Mouse (Mus musculus) left cerebral cortex, adult 8-10 months (tissue): Measurements from ENCODE around the gene Supt6. TPM values are rescaled to one million over a fixed set of nuclear protein-coding genes. Genes with fewer than 3 reads are reported as not detected.
"Not testable (repeated sequence)": the region's sequence is repeated elsewhere in the genome, so short reads cannot be mapped to it uniquely, and the experiment has no call there.

Source experiments
- DNase-seq, 2 experiments: peaks; one replicate each; pipeline ENCODE4 v3.0.0; 2022; ENCODE audit warnings: low spot score in 2 of 2
- total RNA-seq, 4 experiments: library from RNA; stranded (reverse); gene quantifications; 2 replicates each; pipeline ENCODE4 v1.2.4; 2022

Supt6 gene
- 100 to 1,000 TPM in 2 of 4 experiments, 10 to 100 TPM in 2; 98.7 to 102 (median 100) TPM for total RNA-seq

DNA sequence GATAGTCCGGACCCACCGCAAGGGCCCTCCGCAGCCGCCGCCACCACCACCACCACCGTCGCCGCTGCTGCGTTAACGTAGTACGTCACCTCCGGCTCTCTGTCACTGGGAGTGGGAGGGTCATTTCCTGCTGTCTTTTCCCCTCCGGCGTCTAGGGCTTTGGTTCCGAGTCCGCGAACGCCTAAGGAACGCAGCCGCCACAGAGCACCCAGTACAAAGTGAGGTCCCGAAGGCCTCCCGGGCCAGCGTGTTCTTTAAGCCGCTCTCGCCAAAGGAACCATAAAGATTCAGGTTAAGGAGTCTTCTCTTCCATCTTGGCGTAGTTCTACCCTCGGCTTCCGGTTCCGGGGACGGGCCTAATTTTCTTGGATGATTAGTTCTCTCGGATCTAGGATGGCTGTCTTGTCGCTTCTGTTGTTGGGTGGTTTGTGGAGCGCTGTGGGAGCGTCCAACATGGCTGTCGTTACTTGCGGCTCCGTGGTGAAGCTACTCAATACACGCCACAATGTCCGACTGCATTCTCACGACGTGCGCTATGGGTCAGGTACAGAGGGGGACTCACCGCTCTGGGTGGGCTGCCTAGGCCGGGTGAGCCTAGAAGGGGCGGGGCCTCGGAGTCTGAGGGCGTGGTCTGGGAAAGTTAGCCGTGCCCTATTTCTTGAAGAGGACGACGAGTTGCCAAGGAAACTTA is at the start of gene Supt6, which contains the start of gene Sdf2:
TSS of gene Supt6 (minus strand) at position 361 of the 691 bp plus-strand sequence.
TSS of gene Sdf2 (plus strand) at position 120 of the 691 bp plus-strand sequence.
- DNase-seq: peak; percentile 75 to 84

DNA sequence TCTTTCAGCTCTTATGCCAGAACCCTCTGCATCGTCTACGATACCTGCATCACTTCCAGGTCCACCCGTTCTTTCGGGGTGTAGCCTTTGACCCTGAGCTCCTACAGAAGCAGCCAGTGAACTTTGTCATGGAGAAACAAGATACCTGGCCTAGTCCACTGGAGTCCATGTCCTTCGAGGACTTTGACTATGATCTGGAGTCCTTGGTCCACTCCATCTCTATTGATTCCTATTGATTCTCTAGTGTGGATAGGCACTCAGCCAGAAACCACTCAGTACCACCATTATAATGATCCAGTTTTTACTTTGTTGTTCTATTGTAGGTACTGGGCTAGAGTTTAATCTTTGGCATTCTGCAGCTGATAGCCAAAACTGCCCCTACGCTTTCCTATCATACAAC is 48.8 kb upstream of the Supt6 start:
- no peak for DNase-seq

GRCm38 (mm10) chr11:78290654-78291053 is 44.9 kb upstream of the Supt6 start, which contains the start of gene BC030499:
Gene BC030499, plus strand, starts transcription at chr11:78290841.
- peak; percentile 30 to 45 for DNase-seq

DNA sequence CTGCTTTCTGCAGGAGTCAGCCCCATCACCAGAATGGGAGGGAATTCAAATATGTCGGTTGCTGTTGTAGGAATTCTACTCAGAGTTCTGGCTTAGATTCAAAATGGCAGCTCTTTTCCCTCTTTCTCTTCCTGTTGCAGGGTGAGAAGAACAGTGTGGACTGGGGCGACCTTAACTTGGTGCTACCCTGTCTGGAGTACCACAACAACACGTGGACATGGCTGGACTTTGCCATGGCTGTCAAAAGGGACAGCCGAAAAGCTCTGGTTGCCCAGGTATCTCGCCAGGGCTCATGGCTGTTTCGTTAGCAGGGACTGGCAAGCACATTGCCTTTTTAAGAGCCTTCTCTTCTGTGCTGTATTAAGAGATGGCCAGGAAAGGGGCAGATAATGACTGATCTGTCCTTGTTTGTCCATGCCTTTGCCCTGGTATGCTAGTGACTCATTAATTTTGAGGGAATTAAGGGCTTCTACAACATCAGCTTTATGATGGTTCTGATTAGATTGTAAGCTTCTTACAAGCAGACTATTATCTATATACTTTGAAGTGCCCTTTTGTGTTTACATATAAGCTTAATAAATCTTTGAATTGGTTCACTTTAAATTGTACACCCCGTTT is 43.5 kb upstream of the Supt6 start:
- no peak for DNase-seq

- DNase-seq: no peak
Observed at GRCm38 (mm10) chr11:78279586-78279985, 33.8 kb upstream of the Supt6 start.

- DNase-seq: no peak
Observed at GRCm38 (mm10) chr11:78278853-78279252, 33.1 kb upstream of the Supt6 start.

- not testable (repeated sequence) for DNase-seq
Observed at GRCm38 (mm10) chr11:78276169-78276568, 30.4 kb upstream of the Supt6 start.

GRCm38 (mm10) chr11:78275596-78275995 is 29.8 kb upstream of the Supt6 start:
- DNase-seq: no peak

DNA sequence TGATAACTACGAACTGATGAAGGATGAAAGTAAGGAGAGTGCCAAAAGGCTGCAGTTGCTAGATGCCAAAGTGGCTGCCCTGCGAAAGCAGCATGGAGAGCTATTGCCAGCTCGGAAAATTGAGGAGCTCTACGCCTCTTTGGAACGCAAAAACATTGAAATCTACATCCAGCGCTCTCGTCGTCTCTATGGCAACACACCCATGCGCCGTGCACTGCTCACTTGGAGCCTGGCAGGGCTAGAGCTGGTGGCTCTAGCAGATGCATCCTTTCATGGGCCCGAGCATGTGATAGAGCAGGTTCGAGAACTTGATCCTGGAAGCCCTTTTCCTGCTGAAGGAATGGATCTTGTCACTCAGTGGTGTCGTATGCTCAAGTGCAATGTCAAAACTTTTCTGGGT is 26.2 kb upstream of the Supt6 start:
- peak; percentile 47 to 73 for DNase-seq

DNA sequence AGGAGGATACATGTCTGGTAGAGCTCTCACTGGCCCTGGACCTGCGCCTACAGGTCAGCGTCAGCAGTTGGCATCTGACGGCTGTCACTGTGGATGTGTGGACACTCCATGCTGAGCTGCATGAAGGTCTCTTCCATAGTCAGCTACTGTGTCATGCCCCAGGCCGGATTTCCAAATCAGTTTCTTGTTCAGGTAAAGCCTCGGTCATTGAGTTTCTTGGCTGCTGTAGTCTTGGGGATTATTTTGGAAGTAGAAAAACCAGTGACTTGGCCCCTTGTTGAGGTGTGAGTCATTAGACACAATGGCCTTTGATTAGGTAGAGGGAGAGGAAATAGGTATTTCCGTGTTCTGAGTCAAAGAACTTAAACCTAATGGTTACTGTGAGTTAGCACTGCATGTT is 19.8 kb upstream of the Supt6 start:
- DNase-seq: no peak

GRCm38 (mm10) chr11:78262550-78262949 is 16.8 kb upstream of the Supt6 start:
- DNase-seq: peak in 1 of 2 experiments; percentile 23

DNA sequence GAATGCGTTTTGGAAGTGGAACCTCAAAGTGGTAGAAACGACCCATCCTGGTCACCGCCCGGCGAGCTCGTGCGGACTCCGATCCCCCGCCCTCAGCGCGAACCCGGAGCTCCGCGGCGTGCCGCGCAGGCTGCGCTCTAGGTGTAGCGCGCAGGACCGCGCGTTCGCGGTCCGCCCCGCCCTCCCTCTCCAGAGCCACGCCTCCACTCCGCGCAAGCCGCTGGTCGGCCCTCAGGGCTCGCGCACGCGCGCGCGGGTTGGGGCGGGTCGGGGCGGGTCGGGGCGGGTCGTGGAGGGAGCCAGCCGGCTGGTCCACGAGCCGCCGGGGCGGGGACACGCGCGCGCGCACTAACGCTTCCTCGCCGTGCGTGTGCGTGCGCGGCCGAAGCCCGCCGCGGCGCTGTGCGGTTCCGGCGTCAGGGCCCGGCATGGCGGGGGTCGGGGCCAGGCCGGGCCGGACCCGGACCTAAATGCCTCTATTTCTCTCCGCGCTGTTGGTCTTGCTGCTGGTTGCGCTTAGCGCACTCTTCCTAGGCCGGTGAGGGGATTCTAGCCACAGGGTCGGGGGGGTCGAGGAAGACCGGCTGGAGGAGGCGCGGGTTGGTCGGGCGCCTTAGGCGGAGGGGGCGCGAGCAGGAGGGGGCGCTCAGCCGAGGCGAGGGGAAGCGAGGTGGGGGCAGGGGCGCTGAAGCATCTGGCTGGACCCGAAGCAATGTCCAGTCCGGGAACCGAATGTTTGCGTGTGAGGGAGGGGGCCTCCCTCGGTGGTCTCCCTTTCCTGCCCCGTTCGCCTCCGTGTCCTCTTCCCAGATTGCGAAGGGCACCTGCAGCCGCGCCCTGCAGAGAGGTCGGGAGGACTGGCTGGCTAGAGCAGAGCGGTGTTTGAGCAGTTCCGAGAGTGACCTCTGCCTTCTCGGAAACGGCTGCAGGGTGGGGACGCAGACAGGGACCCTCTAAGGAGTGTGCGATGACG is 15.9 kb upstream of the Supt6 start, which contains the start of gene 2610507B11Rik:
TSS of gene 2610507B11Rik (plus strand) at position 373 of the 973 bp plus-strand sequence.
- peak; percentile 63 to 88 for DNase-seq

DNA sequence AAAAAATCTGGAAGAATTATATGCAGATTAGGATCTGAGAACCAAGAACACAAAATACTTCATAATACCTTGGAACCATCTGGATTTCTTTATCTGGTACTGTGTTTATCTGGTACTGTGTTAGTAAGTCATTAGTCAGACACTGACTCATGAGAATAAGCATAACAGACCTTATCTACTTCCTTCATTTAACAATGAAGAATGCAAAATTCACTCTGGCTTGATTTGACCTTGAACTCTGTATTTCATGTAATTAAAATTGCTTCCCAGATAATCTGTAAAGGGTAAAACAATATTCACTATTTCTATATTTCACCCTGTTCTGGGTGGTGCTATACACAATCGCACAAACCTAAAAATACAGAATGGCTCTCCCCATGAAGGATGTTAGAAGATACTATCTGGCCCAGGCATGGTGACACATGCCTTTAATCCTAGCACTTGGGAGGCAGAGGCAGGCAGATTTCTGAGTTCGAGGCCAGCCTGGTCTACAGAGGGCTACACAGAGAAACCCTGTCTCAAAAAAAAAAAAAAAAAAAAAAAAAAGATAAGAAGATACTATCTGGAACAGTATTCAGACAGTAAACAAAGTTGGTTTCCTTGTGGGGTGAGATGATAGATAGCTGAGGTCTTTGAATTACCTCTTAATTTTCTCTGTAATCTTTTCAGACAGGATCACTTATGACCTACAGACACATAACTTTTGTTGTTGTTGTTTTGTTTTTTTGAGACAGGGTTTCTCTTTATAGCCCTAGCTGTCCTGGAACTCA is 14.9 kb upstream of the Supt6 start:
- no peak for DNase-seq

DNA sequence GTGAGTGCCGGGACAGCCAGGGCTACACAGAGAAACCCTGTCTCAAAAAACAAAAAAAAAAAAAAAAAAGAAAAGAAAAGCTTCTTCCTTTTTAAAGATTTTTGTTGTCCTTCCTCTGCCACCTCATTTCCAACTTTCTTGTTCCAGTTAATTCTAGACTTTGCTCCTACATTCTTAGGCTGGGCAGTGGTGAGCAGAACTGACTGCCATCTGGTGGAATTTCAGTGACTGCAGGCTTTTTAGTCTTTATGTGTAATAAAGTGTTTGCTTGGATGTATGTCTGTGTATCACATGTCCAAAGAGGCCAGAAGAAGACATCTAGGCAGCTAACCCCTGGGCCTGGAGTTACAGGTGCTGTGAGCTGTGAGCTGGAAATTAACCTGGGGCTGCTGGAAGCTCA is 10.8 kb upstream of the Supt6 start:
- no peak for DNase-seq

DNA sequence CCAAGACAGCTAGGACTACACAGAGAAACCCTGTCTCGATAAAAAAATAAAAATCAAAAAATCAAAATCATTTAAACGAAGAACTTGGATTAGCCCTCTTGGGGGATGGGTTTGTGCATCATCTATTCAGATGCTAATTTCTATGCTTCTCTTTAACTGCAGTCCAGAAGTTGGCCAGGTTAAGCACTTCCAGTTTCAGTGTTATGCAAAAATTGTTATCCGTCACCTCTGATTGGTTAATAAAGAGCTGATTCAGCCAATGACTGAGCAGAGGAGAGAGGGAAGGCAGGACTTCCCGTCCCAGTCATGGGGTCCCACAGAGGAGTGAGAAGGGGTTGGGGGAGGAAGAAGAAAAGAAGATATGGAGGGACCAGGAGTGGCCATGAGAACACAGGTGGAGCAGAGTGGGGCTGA is 1.9 kb upstream of the Supt6 start:
- no peak for DNase-seq

DNA sequence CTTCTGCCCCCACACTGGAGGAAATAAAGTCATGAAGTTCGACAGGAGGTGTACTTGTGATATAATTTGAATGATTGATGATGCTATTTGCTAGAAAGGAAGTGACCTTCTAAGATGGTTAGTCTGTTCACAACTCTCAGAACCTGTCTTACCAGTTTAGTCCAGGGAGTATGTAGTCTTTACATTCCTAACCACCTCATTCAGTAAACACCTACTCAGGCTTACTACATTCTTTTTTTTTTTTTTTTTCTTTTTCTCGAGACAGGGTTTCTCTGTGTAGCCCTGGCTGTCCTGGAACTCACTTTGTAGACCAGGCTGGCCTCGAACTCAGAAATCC is 1.2 kb upstream of the Supt6 start:
- DNase-seq: no peak

DNA sequence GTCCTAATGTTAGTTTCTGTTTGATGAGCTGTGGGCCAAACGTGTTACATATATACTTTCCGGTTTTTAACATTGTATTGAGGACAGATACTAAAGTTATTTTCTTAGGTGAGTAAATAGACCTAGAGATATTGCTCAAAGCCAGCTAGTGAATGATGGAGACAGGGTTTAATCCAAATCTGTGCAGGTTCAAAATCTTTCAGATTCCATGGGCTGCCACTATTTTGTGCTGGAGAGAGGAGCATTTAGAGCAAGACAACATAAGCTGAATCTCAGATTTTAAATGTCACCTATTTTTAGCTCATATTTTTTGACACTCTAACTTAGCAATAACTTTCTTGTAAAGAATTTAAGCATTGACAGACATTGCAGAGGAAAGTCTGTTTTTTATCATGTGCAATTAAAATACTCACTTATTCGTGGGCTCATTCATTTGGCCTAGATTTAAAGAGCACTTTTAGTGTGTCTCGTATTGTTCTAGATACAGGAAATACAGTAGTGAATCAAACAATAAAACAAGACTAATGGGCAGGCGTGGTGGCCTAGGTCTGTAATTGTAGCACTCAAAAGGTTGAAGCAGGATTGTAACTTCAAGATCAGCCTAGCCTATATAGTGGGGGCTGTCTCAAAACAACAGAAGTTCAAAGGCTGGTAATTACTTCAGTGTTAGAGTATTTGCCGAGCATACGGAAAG is 678 bp upstream of the Supt6 start:
- DNase-seq: no peak

- DNase-seq: no peak
Observed at GRCm38 (mm10) chr11:78245261-78245626, 543 bp downstream of the Supt6 start.

- peak; percentile 12 to 58 for DNase-seq
Observed at GRCm38 (mm10) chr11:78240193-78240857, 5.5 kb downstream of the Supt6 start.

DNA sequence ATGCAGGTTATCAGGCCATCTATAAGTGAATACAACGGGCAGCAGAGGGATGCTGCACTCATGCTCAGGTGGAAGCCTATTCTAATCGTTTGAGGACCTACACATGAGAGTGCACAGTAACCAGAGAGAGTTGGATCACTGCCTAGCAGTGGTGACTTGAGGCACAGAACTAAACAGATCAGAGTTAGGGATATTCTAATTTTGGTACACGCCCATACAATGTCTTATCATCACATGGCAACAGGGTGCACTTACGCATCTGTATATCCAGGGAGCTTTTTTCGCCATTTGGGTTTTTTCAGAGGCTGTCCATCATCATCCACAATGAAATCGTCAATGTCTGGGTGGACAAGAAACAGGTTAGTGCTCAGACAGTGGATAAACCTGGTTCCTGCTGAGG is 14.3 kb downstream of the Supt6 start:
- DNase-seq: no peak
